Mouse (Mus musculus) megakaryocyte-erythroid progenitor cell, adult 5 weeks (primary cell): ENCODE measurements around the gene Kcng1. TPM values are rescaled to one million over a fixed set of nuclear protein-coding genes. Genes with fewer than 3 reads are reported as not detected.

Experiments used
- polyA plus RNA-seq: library from polyadenylated mRNA; stranded (reverse); fragments of >175 nt; gene quantifications from 2 replicates; pipeline ENCODE4 v1.2.3, GENCODE M21; 2012

Kcng1 gene
- 1.9 and 3.4 TPM in 2 replicates for polyA plus RNA-seq

GRCm38 (mm10) chr2:168281582-168281981, at the start of gene Kcng1:
Gene Kcng1, minus strand, starts transcription at chr2:168281736.

GRCm38 (mm10) chr2:168230026-168230728, 51.4 kb downstream of the Kcng1 start, which contains the start of the genes Gm20716, Dpm1 and Mocs3:
Gene Gm20716, minus strand, starts transcription at chr2:168230364.
Gene Dpm1, minus strand, starts transcription at chr2:168230591.
Gene Mocs3, plus strand, starts transcription at chr2:168230622.

Other genes with a start within 250 kb of the Kcng1 start
- gene Pard6b, start 200.7 kb downstream of the Kcng1 start, polyA plus RNA-seq = 0.54 and 1.1 TPM in 2 replicates
- 21.0 and 33.0 TPM in 2 replicates for gene Adnp, start 74.6 kb downstream of the Kcng1 start, polyA plus RNA-seq
- not detected in 2 replicates for gene Gm20716, start 51.4 kb downstream of the Kcng1 start, polyA plus RNA-seq
- 66.4 and 75.7 TPM in 2 replicates for gene Dpm1, start 51.1 kb downstream of the Kcng1 start, polyA plus RNA-seq
- 14.6 and 17.4 TPM in 2 replicates for gene Mocs3, start 51.1 kb downstream of the Kcng1 start, polyA plus RNA-seq